Mouse (Mus musculus) retina, embryonic 14.5 days (tissue): ENCODE data around the gene Gdf11.

ENCODE experiments used
- DNase-seq: peaks from one replicate; pipeline ENCODE4 v3.0.0-alpha.2; 2015; ENCODE audit warnings: low spot score

Gdf11 gene

GRCm38 (mm10) chr10:128891296-128892094 lies at the start of gene Gdf11:
Gene Gdf11, minus strand, starts transcription at chr10:128891718.
- peak; percentile 84 for DNase-seq

GRCm38 (mm10) chr10:128940475-128941061 lies 49.0 kb upstream of the Gdf11 start:
- DNase-seq, result no peak

- no peak for DNase-seq
Observed at GRCm38 (mm10) chr10:128938974-128939373, 47.5 kb upstream of the Gdf11 start.

- no peak for DNase-seq
Observed at GRCm38 (mm10) chr10:128938457-128938856, 46.9 kb upstream of the Gdf11 start.

GRCm38 (mm10) chr10:128937756-128938390 lies 46.4 kb upstream of the Gdf11 start:
- DNase-seq, result no peak

- DNase-seq, result no peak
Observed at GRCm38 (mm10) chr10:128935826-128936440, 44.4 kb upstream of the Gdf11 start.

- DNase-seq, result no peak
Observed at GRCm38 (mm10) chr10:128934997-128935787, 43.7 kb upstream of the Gdf11 start.

GRCm38 (mm10) chr10:128933976-128934721 lies 42.6 kb upstream of the Gdf11 start:
- DNase-seq, result no peak

- DNase-seq, result peak; percentile 61
Observed at GRCm38 (mm10) chr10:128933574-128933973, 42.1 kb upstream of the Gdf11 start, which contains the start of gene Itga7. Gene Itga7, plus strand, starts transcription at chr10:128933818.

- no peak for DNase-seq
Observed at GRCm38 (mm10) chr10:128931441-128931840, 39.9 kb upstream of the Gdf11 start.

GRCm38 (mm10) chr10:128929638-128930378 lies 38.3 kb upstream of the Gdf11 start:
- no peak for DNase-seq

GRCm38 (mm10) chr10:128928356-128928755 lies 36.8 kb upstream of the Gdf11 start:
- DNase-seq, result no peak

- no peak for DNase-seq
Observed at GRCm38 (mm10) chr10:128923935-128924334, 32.4 kb upstream of the Gdf11 start, which contains the start of gene Bloc1s1. Gene Bloc1s1, minus strand, starts transcription at chr10:128924035.

- DNase-seq, result peak; percentile 88
Observed at GRCm38 (mm10) chr10:128923013-128923691, 31.6 kb upstream of the Gdf11 start.

GRCm38 (mm10) chr10:128922822-128923012 lies 31.2 kb upstream of the Gdf11 start, which contains the start of gene Rdh5:
Gene Rdh5, minus strand, starts transcription at chr10:128922888.
- DNase-seq, result no peak

GRCm38 (mm10) chr10:128921883-128922821 lies 30.6 kb upstream of the Gdf11 start:
- DNase-seq, result no peak

- DNase-seq, result no peak
Observed at GRCm38 (mm10) chr10:128921251-128921650, 29.7 kb upstream of the Gdf11 start.

GRCm38 (mm10) chr10:128920736-128921161 lies 29.2 kb upstream of the Gdf11 start:
- DNase-seq, result no peak

GRCm38 (mm10) chr10:128919966-128920365 lies 28.4 kb upstream of the Gdf11 start:
- DNase-seq, result no peak
